Mouse (Mus musculus) kidney, embryonic 16.5 days (tissue): Measurements from ENCODE around the gene Shisa7. TPM values are rescaled to one million over a fixed set of nuclear protein-coding genes. Genes with fewer than 3 reads are reported as not detected.
A peak's percentile ranks its signal among the peaks of the same experiment; 100 is the strongest.

ENCODE experiments used
- ATAC-seq: fragments of 200-750 bp; cut with Nextera tagmentation; 2 replicates; pipeline ENCODE4 v1.8.0; 2017; ENCODE audit warnings: moderate TSS enrichment; ENCODE audit not compliant: low FRiP score, low TSS enrichment
- H3K27ac ChIP-seq: fragments of 300-500 bp; sonication (generic); 2 replicates; pipeline ENCODE4 v1.5.1; 2014; ENCODE audit warnings: low read length
- H3K27me3 ChIP-seq: fragments of 300-500 bp; sonication (generic); 2 replicates; pipeline ENCODE4 v1.6.1; 2014; ENCODE audit warnings: low read length, control low read depth, mixed read lengths; ENCODE audit not compliant: insufficient read depth
- H3K36me3 ChIP-seq: fragments of 300-500 bp; sonication (generic); 2 replicates; pipeline ENCODE4 v1.6.1; 2014; ENCODE audit warnings: low read length, control low read depth, mixed read lengths; ENCODE audit not compliant: insufficient read depth
- H3K4me1 ChIP-seq: fragments of 300-500 bp; sonication (generic); 2 replicates; pipeline ENCODE4 v1.6.1; 2014; ENCODE audit warnings: low read length, control low read depth, mixed read lengths; ENCODE audit not compliant: insufficient read depth
- H3K4me2 ChIP-seq: fragments of 300-500 bp; sonication (generic); replicated peaks from 2 replicates; pipeline ENCODE4 v1.6.1; 2014; ENCODE audit warnings: low read depth, low read length
- H3K4me3 ChIP-seq: fragments of 300-500 bp; sonication (generic); 2 replicates; pipeline ENCODE4 v1.5.1; 2014; ENCODE audit warnings: mild to moderate bottlenecking, low read length
- H3K9ac ChIP-seq: fragments of 300-500 bp; sonication (generic); replicated peaks from 2 replicates; pipeline ENCODE4 v1.6.1; 2014; ENCODE audit warnings: low read length
- H3K9me3 ChIP-seq: fragments of 300-500 bp; sonication (generic); 2 replicates; pipeline ENCODE4 v1.6.1; 2016; ENCODE audit warnings: low read length, control low read depth
- WGBS: fragments of 180-500 bp; shearing (Covaris S2); extraction: QIAGEN DNeasy Blood & Tissue Kit; methylation state at CpG from one replicate; pipeline ENCODE4 v1.1.7; 2014; 5-methylcytosine and 5-hydroxymethylcytosine counted together
- polyA plus RNA-seq: library from polyadenylated mRNA; unstranded; fragments of >200 nt; fragmentation: Nextera tagmentation; extraction: Ambion mirVana; gene quantifications from 2 replicates; pipeline ENCODE4 v1.2.1, GENCODE M21; 2015

Gene Shisa7
- polyA plus RNA-seq, 1 experiment from 2014 or later: 0.84 TPM

GRCm38 (mm10) chr7:4788499-4789435 is 55.7 kb downstream of the Shisa7 start:
- 0 out of 2 replicates have a peak, but pooled peaks cover 3% of the 10 kb centered on the region for H3K36me3 ChIP-seq
- H3K4me3 ChIP-seq: peak overlapping the region; percentile 66
- peak; percentile 58 for ATAC-seq
- H3K9me3 ChIP-seq: no peaks in the 10 kb centered on the region
- H3K27ac ChIP-seq: peak overlapping the region; percentile 82
- under 1% methylated on average over 60 of the region's 64 CpGs for WGBS
- peaks cover 16% of the 10 kb centered on the region for H3K4me1 ChIP-seq
- H3K27me3 ChIP-seq: no peaks in the 10 kb centered on the region
- H3K4me2 ChIP-seq: peak overlapping the region; percentile 93
- peak overlapping the region; percentile 90 for H3K9ac ChIP-seq

DNA sequence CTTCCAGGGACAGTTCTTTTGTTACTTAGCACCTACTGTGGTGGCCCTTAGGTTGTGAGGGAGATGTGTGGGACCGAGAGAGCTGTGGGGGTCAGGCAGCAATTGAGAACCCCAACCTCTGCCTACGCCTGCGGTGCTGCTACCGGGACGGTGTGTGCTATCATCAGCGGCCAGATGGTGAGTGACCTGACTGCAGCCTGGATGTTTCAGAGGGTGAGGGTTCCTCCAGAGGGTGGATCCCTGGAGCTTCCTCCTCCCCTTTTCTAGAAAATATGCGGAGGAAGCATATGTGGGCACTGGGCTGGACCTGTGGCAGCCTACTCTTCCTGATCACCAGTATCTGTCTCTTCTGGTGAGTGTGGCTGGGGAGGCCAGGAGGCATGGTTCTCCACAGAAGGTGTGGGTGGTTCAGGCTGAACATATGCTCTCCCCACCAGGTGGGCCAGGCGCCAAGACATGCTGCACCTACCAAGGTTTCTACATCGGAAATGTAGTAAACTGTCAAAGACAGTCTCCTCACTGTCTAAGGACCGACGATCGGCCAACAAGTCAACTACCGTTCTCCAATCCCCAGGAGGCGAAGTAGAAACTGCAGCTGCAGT is 60.7 kb downstream of the Shisa7 start:
- no peak for ATAC-seq
- no peak overlapping the region for H3K4me2 ChIP-seq
- WGBS: 80% methylated on average over 14 of the region's 14 CpGs
- H3K9ac ChIP-seq: no peak overlapping the region
- no peak overlapping the region for H3K4me3 ChIP-seq
- H3K27me3 ChIP-seq: peaks cover 2% of the 10 kb centered on the region
- H3K36me3 ChIP-seq: no peaks in the 10 kb centered on the region
- H3K9me3 ChIP-seq: no peaks in the 10 kb centered on the region
- H3K4me1 ChIP-seq: peaks cover 12% of the 10 kb centered on the region
- no peak overlapping the region for H3K27ac ChIP-seq

GRCm38 (mm10) chr7:4782759-4783158 is 61.7 kb downstream of the Shisa7 start, which contains the start of the genes Il11 and Tmem190:
Gene Il11, minus strand, starts transcription at chr7:4782859.
Gene Tmem190, plus strand, starts transcription at chr7:4782937.
- H3K9ac ChIP-seq: peak within 1 kb of the TSS; percentile 23; the same call in 1 of the 2 replicates
- H3K4me2 ChIP-seq: no peak within 1 kb of the TSS
- H3K27me3 ChIP-seq: peaks cover 12% of the 10 kb centered on the region
- no peak within 1 kb of the TSS for H3K27ac ChIP-seq
- ATAC-seq: no peak
- H3K4me3 ChIP-seq: no peak within 1 kb of the TSS
- H3K36me3 ChIP-seq: no peaks in the 10 kb centered on the region
- 79% methylated on average over 2 of the region's 2 CpGs for WGBS
- H3K9me3 ChIP-seq: no peaks in the 10 kb centered on the region
- peaks cover 10% of the 10 kb centered on the region for H3K4me1 ChIP-seq

GRCm38 (mm10) chr7:4782130-4782529 is 62.4 kb downstream of the Shisa7 start:
- peaks cover 16% of the 10 kb centered on the region for H3K4me1 ChIP-seq
- H3K9ac ChIP-seq: no peak overlapping the region
- no peak overlapping the region for H3K27ac ChIP-seq
- H3K9me3 ChIP-seq: no peaks in the 10 kb centered on the region
- H3K4me3 ChIP-seq: no peak overlapping the region
- H3K27me3 ChIP-seq: peaks cover 18% of the 10 kb centered on the region
- no peaks in the 10 kb centered on the region for H3K36me3 ChIP-seq
- no peak for ATAC-seq
- no peak overlapping the region for H3K4me2 ChIP-seq
- 43% methylated on average over 3 of the region's 3 CpGs for WGBS

DNA sequence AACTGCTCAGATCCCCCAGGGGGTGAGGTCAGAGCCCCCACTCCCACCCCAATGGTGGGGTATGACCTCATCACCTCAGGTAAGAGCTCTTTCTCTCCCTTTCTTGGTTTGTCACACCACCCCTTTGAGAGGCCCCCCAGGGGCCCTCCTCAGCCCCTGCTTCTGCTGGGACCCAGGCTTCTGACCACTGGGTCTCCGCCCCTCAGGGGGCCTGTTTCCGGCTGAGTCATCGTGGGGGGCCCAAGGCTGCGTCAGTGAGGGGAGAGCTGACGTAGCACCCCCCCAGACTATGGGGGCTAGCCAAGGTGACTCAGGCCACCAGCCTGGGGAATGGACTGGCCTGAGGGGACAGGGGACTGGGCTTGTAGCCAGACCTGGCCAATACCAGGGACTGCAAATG is 64.6 kb downstream of the Shisa7 start:
- Histone ChIP-seq H3K9me3 (no peaks in the 10 kb centered on the region), H3K36me3 (no peaks in the 10 kb centered on the region), H3K27ac (no peak overlapping the region), H3K4me3 (no peak overlapping the region), H3K4me2 (no peak overlapping the region), H3K9ac (no peak overlapping the region), H3K27me3 (peaks cover 38% of the 10 kb centered on the region), H3K4me1 (peaks cover 20% of the 10 kb centered on the region)
- ATAC-seq: no peak
- 38% methylated on average over 5 of the region's 5 CpGs for WGBS

GRCm38 (mm10) chr7:4777851-4778637 is 66.5 kb downstream of the Shisa7 start:
- Histone ChIP-seq H3K27ac (no peak overlapping the region), H3K9ac (no peak overlapping the region), H3K9me3 (no peaks in the 10 kb centered on the region), H3K4me2 (peak overlapping the region; percentile 59), H3K4me1 (peaks cover 20% of the 10 kb centered on the region), H3K27me3 (peaks cover 39% of the 10 kb centered on the region), H3K4me3 (no peak overlapping the region), H3K36me3 (no peaks in the 10 kb centered on the region)
- 0 out of 2 replicates have a peak, but pooled peaks have one; percentile 10 for ATAC-seq
- 5% methylated on average over 11 of the region's 20 CpGs for WGBS

DNA sequence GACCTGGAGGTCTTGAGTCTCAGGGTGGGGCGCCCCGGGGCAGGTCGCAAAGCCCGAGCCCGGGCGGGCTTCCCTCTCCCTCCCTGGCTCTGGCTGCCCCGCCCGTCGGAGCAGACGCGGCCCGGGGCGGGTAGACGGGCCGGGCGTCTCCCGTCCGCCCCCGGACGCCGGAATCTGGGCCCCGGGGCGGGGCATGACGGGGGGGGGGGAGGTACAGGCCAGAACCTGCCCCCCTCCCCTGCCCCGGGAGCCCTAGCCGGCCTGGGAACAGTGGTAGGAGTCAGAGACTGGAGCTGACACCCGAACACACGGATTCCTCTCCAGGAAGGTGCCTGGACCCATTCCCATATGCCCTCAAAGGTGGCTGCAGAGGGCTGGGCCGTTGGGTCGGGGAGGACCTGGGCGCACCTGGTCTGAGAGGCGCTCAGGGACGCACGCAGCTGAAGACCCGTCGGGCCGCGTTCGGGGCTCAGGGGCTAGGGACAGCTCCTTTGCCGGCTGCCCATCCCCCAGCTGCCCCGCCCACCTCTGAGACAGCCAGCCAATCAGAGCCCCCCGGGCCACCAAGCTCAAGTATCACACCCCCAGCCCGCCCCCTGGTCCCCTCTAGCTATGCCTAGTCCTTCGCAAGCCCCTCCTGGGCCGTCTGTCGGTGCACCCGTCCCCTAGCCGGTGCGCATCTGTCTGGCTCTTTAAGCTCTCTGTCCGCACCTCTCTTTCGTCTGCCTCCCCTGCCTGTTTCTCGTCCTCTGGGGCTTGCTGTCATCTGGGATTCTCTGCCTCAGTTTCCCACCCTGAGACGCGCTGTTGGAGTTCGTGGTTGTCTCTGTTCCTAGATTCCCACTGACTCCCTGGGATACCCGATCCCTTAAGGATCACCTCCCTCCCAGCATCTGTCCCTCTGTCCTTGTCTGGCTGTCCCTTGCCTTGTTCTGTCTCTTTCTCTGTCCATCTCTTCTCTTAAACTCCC is 67.3 kb downstream of the Shisa7 start:
- Histone ChIP-seq H3K4me3 (peak overlapping the region; percentile 41), H3K27ac (no peak overlapping the region), H3K9ac (peak overlapping the region; percentile 31; the same call in 1 of the 2 replicates), H3K27me3 (peaks cover 39% of the 10 kb centered on the region), H3K4me1 (peaks cover 20% of the 10 kb centered on the region), H3K4me2 (peak overlapping the region; percentile 59), H3K9me3 (no peaks in the 10 kb centered on the region), H3K36me3 (no peaks in the 10 kb centered on the region)
- WGBS: 1% methylated on average over 36 of the region's 56 CpGs
- ATAC-seq: peak; percentile 81

DNA sequence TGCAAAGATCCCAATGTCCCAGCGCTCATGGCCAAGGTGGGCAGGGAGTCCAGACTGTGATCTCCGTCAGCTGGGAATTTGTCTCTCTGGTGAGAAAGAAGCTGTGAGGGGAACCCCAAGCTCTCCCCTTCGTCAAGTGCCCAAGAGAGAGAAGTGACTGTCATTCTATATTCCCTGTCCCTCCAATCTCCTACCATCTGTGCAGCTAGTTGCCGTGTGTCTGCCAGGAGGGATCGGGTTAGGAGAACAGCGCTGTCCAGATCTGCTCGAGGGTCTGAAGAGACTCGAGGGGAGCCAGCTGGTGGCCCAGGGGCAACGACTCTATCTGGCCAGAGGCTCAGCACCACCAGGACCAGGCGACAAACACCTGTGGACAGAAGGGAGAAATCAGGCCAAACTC is 68.4 kb downstream of the Shisa7 start:
- Histone ChIP-seq H3K4me1 (peaks cover 17% of the 10 kb centered on the region), H3K36me3 (no peaks in the 10 kb centered on the region), H3K9ac (no peak overlapping the region), H3K4me3 (no peak overlapping the region), H3K4me2 (no peak overlapping the region), H3K9me3 (no peaks in the 10 kb centered on the region), H3K27ac (no peak overlapping the region), H3K27me3 (peaks cover 39% of the 10 kb centered on the region)
- ATAC-seq: no peak
- WGBS: 41% methylated on average over 10 of the region's 10 CpGs
